Mouse (Mus musculus): Measurements from ENCODE around the gene Gria1. TPM values are rescaled to one million over a fixed set of nuclear protein-coding genes. Genes with fewer than 3 reads are reported as not detected.

Gene Gria1
- polyA plus RNA-seq, 1 experiment = 0.21 TPM

GRCm38 (mm10) chr11:57145704-57146103, 134.5 kb downstream of the Gria1 start:
- no peaks in the 10 kb centered on the region for H3K36me3 ChIP-seq (ENCODE audit: control insufficient read depth, insufficient read depth)
- TF ChIP-seq CEBPB (IDR thresholded peaks at IDR 0.05; ENCODE audit: low read depth) (no peak), CTCF (IDR thresholded peaks at IDR 0.05; ENCODE audit: control insufficient read depth, insufficient read depth, insufficient read length) (no peak), MYOG (IDR thresholded peaks at IDR 0.05; ENCODE audit: control insufficient read depth, extremely low read depth, insufficient read length) (no peak), MAX (IDR thresholded peaks at IDR 0.05) (no peak), MYOD1 (IDR thresholded peaks at IDR 0.05; ENCODE audit: control insufficient read depth, insufficient read length, low read depth) (no peak), USF1 (IDR thresholded peaks at IDR 0.05; ENCODE audit: low read depth) (no peak), FOSL1 (IDR thresholded peaks at IDR 0.05; ENCODE audit: insufficient read depth, low read length, poor library complexity, severe bottlenecking) (no peak)
- no peaks in the 10 kb centered on the region for H3K79me3 ChIP-seq (ENCODE audit: low read depth)
- no peak overlapping the region for H3K4me3 ChIP-seq (ENCODE audit: insufficient read depth, poor library complexity, severe bottlenecking)
- no peaks in the 10 kb centered on the region for H3K79me2 ChIP-seq (ENCODE audit: control insufficient read depth, insufficient read depth)
- H3ac ChIP-seq (ENCODE audit: control insufficient read depth, insufficient read length, low read depth) = no peak overlapping the region
- no peaks in the 10 kb centered on the region for H3K27me3 ChIP-seq (ENCODE audit: control insufficient read depth, insufficient read depth, insufficient read length)

- no peak overlapping the region for H3ac ChIP-seq (ENCODE audit: control insufficient read depth, insufficient read length, low read depth)
- no peaks in the 10 kb centered on the region for H3K27me3 ChIP-seq (ENCODE audit: control insufficient read depth, insufficient read depth, insufficient read length)
- H3K36me3 ChIP-seq (ENCODE audit: control insufficient read depth, insufficient read depth) = no peaks in the 10 kb centered on the region
- H3K4me3 ChIP-seq (ENCODE audit: insufficient read depth, poor library complexity, severe bottlenecking) = no peak overlapping the region
- no peaks in the 10 kb centered on the region for H3K79me2 ChIP-seq (ENCODE audit: control insufficient read depth, insufficient read depth)
- H3K79me3 ChIP-seq (ENCODE audit: low read depth) = no peaks in the 10 kb centered on the region
- TF ChIP-seq MAX (IDR thresholded peaks at IDR 0.05) (no peak), FOSL1 (IDR thresholded peaks at IDR 0.05; ENCODE audit: insufficient read depth, low read length, poor library complexity, severe bottlenecking) (no peak), MYOG (IDR thresholded peaks at IDR 0.05; ENCODE audit: control insufficient read depth, extremely low read depth, insufficient read length) (no peak), MYOD1 (IDR thresholded peaks at IDR 0.05; ENCODE audit: control insufficient read depth, insufficient read length, low read depth) (no peak), USF1 (IDR thresholded peaks at IDR 0.05; ENCODE audit: low read depth) (no peak), CEBPB (IDR thresholded peaks at IDR 0.05; ENCODE audit: low read depth) (no peak), CTCF (IDR thresholded peaks at IDR 0.05; ENCODE audit: control insufficient read depth, insufficient read depth, insufficient read length) (no peak)
Measured at GRCm38 (mm10) chr11:57151674-57152073, 140.5 kb downstream of the Gria1 start.

- Histone ChIP-seq H3ac (ENCODE audit: control insufficient read depth, insufficient read length, low read depth) (no peak overlapping the region), H3K79me2 (ENCODE audit: control insufficient read depth, insufficient read depth) (no peaks in the 10 kb centered on the region), H3K79me3 (ENCODE audit: low read depth) (no peaks in the 10 kb centered on the region), H3K27me3 (ENCODE audit: control insufficient read depth, insufficient read depth, insufficient read length) (no peaks in the 10 kb centered on the region), H3K36me3 (ENCODE audit: control insufficient read depth, insufficient read depth) (no peaks in the 10 kb centered on the region), H3K4me3 (ENCODE audit: insufficient read depth, poor library complexity, severe bottlenecking) (no peak overlapping the region)
- TF ChIP-seq CTCF (IDR thresholded peaks at IDR 0.05; ENCODE audit: control insufficient read depth, insufficient read depth, insufficient read length) (no peak), MYOG (IDR thresholded peaks at IDR 0.05; ENCODE audit: control insufficient read depth, extremely low read depth, insufficient read length) (no peak), CEBPB (IDR thresholded peaks at IDR 0.05; ENCODE audit: low read depth) (no peak), MYOD1 (IDR thresholded peaks at IDR 0.05; ENCODE audit: control insufficient read depth, insufficient read length, low read depth) (no peak), FOSL1 (IDR thresholded peaks at IDR 0.05; ENCODE audit: insufficient read depth, low read length, poor library complexity, severe bottlenecking) (no peak), USF1 (IDR thresholded peaks at IDR 0.05; ENCODE audit: low read depth) (no peak), MAX (IDR thresholded peaks at IDR 0.05) (no peak)
Measured at GRCm38 (mm10) chr11:57154998-57155397, 143.8 kb downstream of the Gria1 start.

- TF ChIP-seq CEBPB (IDR thresholded peaks at IDR 0.05; ENCODE audit: low read depth) (no peak), MYOD1 (IDR thresholded peaks at IDR 0.05; ENCODE audit: control insufficient read depth, insufficient read length, low read depth) (no peak), FOSL1 (IDR thresholded peaks at IDR 0.05; ENCODE audit: insufficient read depth, low read length, poor library complexity, severe bottlenecking) (no peak), USF1 (IDR thresholded peaks at IDR 0.05; ENCODE audit: low read depth) (no peak), MYOG (IDR thresholded peaks at IDR 0.05; ENCODE audit: control insufficient read depth, extremely low read depth, insufficient read length) (no peak), MAX (IDR thresholded peaks at IDR 0.05) (no peak), CTCF (IDR thresholded peaks at IDR 0.05; ENCODE audit: control insufficient read depth, insufficient read depth, insufficient read length) (no peak)
Measured at GRCm38 (mm10) chr11:57159412-57159811, 148.2 kb downstream of the Gria1 start.

GRCm38 (mm10) chr11:57160076-57160475, 148.9 kb downstream of the Gria1 start:
- Histone ChIP-seq H3K79me2 (ENCODE audit: control insufficient read depth, insufficient read depth) (no peaks in the 10 kb centered on the region), H3K36me3 (ENCODE audit: control insufficient read depth, insufficient read depth) (no peaks in the 10 kb centered on the region), H3K79me3 (ENCODE audit: low read depth) (no peaks in the 10 kb centered on the region), H3K27me3 (ENCODE audit: control insufficient read depth, insufficient read depth, insufficient read length) (no peaks in the 10 kb centered on the region), H3ac (ENCODE audit: control insufficient read depth, insufficient read length, low read depth) (no peak overlapping the region), H3K4me3 (ENCODE audit: insufficient read depth, poor library complexity, severe bottlenecking) (no peak overlapping the region)
- TF ChIP-seq USF1 (IDR thresholded peaks at IDR 0.05; ENCODE audit: low read depth) = no peak
- no peak for TF ChIP-seq MYOG (IDR thresholded peaks at IDR 0.05; ENCODE audit: control insufficient read depth, extremely low read depth, insufficient read length)
- TF ChIP-seq MYOD1 (IDR thresholded peaks at IDR 0.05; ENCODE audit: control insufficient read depth, insufficient read length, low read depth) = no peak

More at GRCm38 (mm10) chr11:57159412-57159811, 148.2 kb downstream of the Gria1 start:
- H3ac ChIP-seq (ENCODE audit: control insufficient read depth, insufficient read length, low read depth) = no peak overlapping the region
- no peaks in the 10 kb centered on the region for H3K36me3 ChIP-seq (ENCODE audit: control insufficient read depth, insufficient read depth)
- no peaks in the 10 kb centered on the region for H3K79me2 ChIP-seq (ENCODE audit: control insufficient read depth, insufficient read depth)
- no peaks in the 10 kb centered on the region for H3K79me3 ChIP-seq (ENCODE audit: low read depth)
- H3K4me3 ChIP-seq (ENCODE audit: insufficient read depth, poor library complexity, severe bottlenecking) = no peak overlapping the region
- H3K27me3 ChIP-seq (ENCODE audit: control insufficient read depth, insufficient read depth, insufficient read length) = no peaks in the 10 kb centered on the region

GRCm38 (mm10) chr11:57162931-57163330, 151.7 kb downstream of the Gria1 start:
- Histone ChIP-seq H3ac (ENCODE audit: control insufficient read depth, insufficient read length, low read depth) (no peak overlapping the region), H3K79me2 (ENCODE audit: control insufficient read depth, insufficient read depth) (no peaks in the 10 kb centered on the region), H3K79me3 (ENCODE audit: low read depth) (no peaks in the 10 kb centered on the region), H3K4me3 (ENCODE audit: insufficient read depth, poor library complexity, severe bottlenecking) (no peak overlapping the region), H3K27me3 (ENCODE audit: control insufficient read depth, insufficient read depth, insufficient read length) (no peaks in the 10 kb centered on the region), H3K36me3 (ENCODE audit: control insufficient read depth, insufficient read depth) (no peaks in the 10 kb centered on the region)
- TF ChIP-seq CTCF (IDR thresholded peaks at IDR 0.05; ENCODE audit: control insufficient read depth, insufficient read depth, insufficient read length) (no peak), FOSL1 (IDR thresholded peaks at IDR 0.05; ENCODE audit: insufficient read depth, low read length, poor library complexity, severe bottlenecking) (no peak), MYOG (IDR thresholded peaks at IDR 0.05; ENCODE audit: control insufficient read depth, extremely low read depth, insufficient read length) (no peak), CEBPB (IDR thresholded peaks at IDR 0.05; ENCODE audit: low read depth) (no peak), USF1 (IDR thresholded peaks at IDR 0.05; ENCODE audit: low read depth) (no peak)
